Mouse (Mus musculus) spleen, postnatal 10 days (tissue): ENCODE measurements around the gene Nlrc5.

Source experiments
- DNase-seq, 2 experiments: peaks; one replicate each; pipeline ENCODE4 v3.0.0; 2021 to 2022; ENCODE audit warnings: low spot score in 2 of 2

Gene Nlrc5

GRCm38 (mm10) chr8:94528245-94528644 is 94.1 kb downstream of the Nlrc5 start:
- DNase-seq, result peak in 1 of 2 experiments; percentile 59

- DNase-seq, result no peak
Measured at GRCm38 (mm10) chr8:94529875-94530274, 95.7 kb downstream of the Nlrc5 start.

- no peak for DNase-seq
Measured at GRCm38 (mm10) chr8:94530643-94531042, 96.5 kb downstream of the Nlrc5 start.

GRCm38 (mm10) chr8:94532000-94532399 is 97.8 kb downstream of the Nlrc5 start:
- DNase-seq, result no peak

GRCm38 (mm10) chr8:94532525-94532872 is 98.3 kb downstream of the Nlrc5 start:
- no peak for DNase-seq

- DNase-seq, result peak; percentile 54 to 66
Measured at GRCm38 (mm10) chr8:94532873-94533671, 98.9 kb downstream of the Nlrc5 start, which contains the start of gene Cpne2. Gene Cpne2 (plus strand): TSS chr8:94532990.

GRCm38 (mm10) chr8:94534612-94535011 is 100.5 kb downstream of the Nlrc5 start:
- DNase-seq, result no peak

- DNase-seq, result no peak
Measured at GRCm38 (mm10) chr8:94535631-94536030, 101.5 kb downstream of the Nlrc5 start.

GRCm38 (mm10) chr8:94537456-94537855 is 103.3 kb downstream of the Nlrc5 start:
- no peak for DNase-seq

GRCm38 (mm10) chr8:94540025-94540424 is 105.9 kb downstream of the Nlrc5 start:
- peak in 1 of 2 experiments; percentile 34 for DNase-seq

GRCm38 (mm10) chr8:94540889-94541795 is 107.0 kb downstream of the Nlrc5 start:
- peak in 1 of 2 experiments; percentile 39 for DNase-seq

- DNase-seq, result no peak
Measured at GRCm38 (mm10) chr8:94543981-94544380, 109.8 kb downstream of the Nlrc5 start.

GRCm38 (mm10) chr8:94549041-94549440 is 114.9 kb downstream of the Nlrc5 start:
- no peak for DNase-seq

GRCm38 (mm10) chr8:94549482-94549881 is 115.3 kb downstream of the Nlrc5 start:
- DNase-seq, result no peak

- DNase-seq, result no peak
Measured at GRCm38 (mm10) chr8:94549998-94550397, 115.8 kb downstream of the Nlrc5 start.

GRCm38 (mm10) chr8:94551471-94552422 is 117.6 kb downstream of the Nlrc5 start:
- DNase-seq, result peak in 1 of 2 experiments; percentile 51

- no peak for DNase-seq
Measured at GRCm38 (mm10) chr8:94552696-94553095, 118.5 kb downstream of the Nlrc5 start.

- no peak for DNase-seq
Measured at GRCm38 (mm10) chr8:94557281-94557680, 123.1 kb downstream of the Nlrc5 start.

GRCm38 (mm10) chr8:94561256-94561655 is 127.1 kb downstream of the Nlrc5 start:
- DNase-seq, result no peak

- DNase-seq, result no peak
Measured at GRCm38 (mm10) chr8:94564421-94564820, 130.3 kb downstream of the Nlrc5 start.

GRCm38 (mm10) chr8:94566033-94566432 is 131.9 kb downstream of the Nlrc5 start:
- DNase-seq, result no peak
